18 mouse cellular contexts compared by ENCODE assay signal in the genomic region with DNA sequence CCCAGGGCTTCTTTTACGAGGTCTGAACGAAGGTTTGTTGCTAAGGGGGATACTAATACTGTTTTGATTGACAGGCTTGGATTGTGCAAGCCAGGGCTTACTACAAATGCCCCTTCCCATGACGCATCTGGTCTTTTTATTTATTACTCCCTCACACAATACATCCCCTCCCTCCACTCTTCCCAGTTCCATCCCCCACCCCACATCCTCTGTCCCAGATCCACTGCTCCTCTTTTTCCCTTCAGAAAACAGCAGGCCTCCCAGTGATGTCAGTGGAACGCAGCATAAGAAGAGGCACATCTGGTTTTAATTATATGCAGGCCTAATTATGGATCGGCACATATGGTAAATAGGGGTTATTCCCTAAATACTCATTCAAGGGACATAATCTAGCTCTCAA. TPM values are rescaled to one million over a fixed set of nuclear protein-coding genes. Genes with fewer than 3 reads are reported as not detected.
DNase-seq lines count a peak whose midpoint lies in the region; ATAC-seq and TF ChIP-seq lines count a peak whose summit lies in the region.
"Had no signal": no experiment of that assay in that cellular context is flagged by ENCODE, and none has a peak within 500 bp of the region (broad histone marks: within the 10 kb centered on the region; RNA-seq: fewer than 3 reads in every experiment).

No protein-coding gene starts in this region.

- no peak for DNase-seq in forebrain, embryonic 11.5 days (ENCODE audit: low spot score)
- DNase-seq in midbrain, embryonic 10.5 days (ENCODE audit: low spot score) = no peak
- DNase-seq in embryonic facial prominence, embryonic 11.5 days (ENCODE audit: low spot score) = peak; percentile 69
- DNase-seq in kidney, adult 2 months = no peak
- no peak for DNase-seq in heart, postnatal 36 days
- DNase-seq: adrenal gland, adult 8-10 months; cerebellum, adult 11-12 months; cerebellum, postnatal 25 days; gastrocnemius, postnatal 25 days; kidney, adult 18-20 months; lung, adult 2 months; lung, postnatal 4 days; thymus, adult 2 months had no signal

- H3K4me2 ChIP-seq in forebrain, embryonic 12.5 days = no peak overlapping the region
- no peak overlapping the region for H3K4me2 ChIP-seq in forebrain, embryonic 11.5 days (ENCODE audit: low read depth, low read length, severe bottlenecking)
- no peak overlapping the region for H3K4me2 ChIP-seq in midbrain, embryonic 13.5 days (replicated peaks)
- H3K4me2 ChIP-seq in embryonic facial prominence, embryonic 11.5 days (ENCODE audit: low read depth, low read length) = no peak overlapping the region
- H3K4me2 ChIP-seq in hindbrain, embryonic 13.5 days = no peak overlapping the region
- H3K4me2 ChIP-seq: stomach, embryonic 15.5 days had no signal

- 0 out of 2 replicates have a peak overlapping the region, but pooled peaks have one; percentile 19 for H3K27ac ChIP-seq in forebrain, embryonic 12.5 days
- H3K27ac ChIP-seq in forebrain, embryonic 11.5 days (ENCODE audit: low read depth, low read length) = no peak overlapping the region
- H3K27ac ChIP-seq in midbrain, embryonic 13.5 days = 0 out of 2 replicates have a peak overlapping the region, but pooled peaks have one; percentile 7
- no peak overlapping the region for H3K27ac ChIP-seq in midbrain, embryonic 10.5 days (replicated peaks)
- no peak overlapping the region for H3K27ac ChIP-seq in embryonic facial prominence, embryonic 11.5 days (replicated peaks; ENCODE audit: low read depth, low read length)
- peak overlapping the region; percentile 65 for H3K27ac ChIP-seq in hindbrain, embryonic 13.5 days
- H3K27ac ChIP-seq in kidney, adult 2 months (ENCODE audit: insufficient read depth, low read depth, low read length) = no peak overlapping the region
- H3K27ac ChIP-seq: stomach, embryonic 15.5 days had no signal

- no peak overlapping the region for H3K9ac ChIP-seq in forebrain, embryonic 12.5 days
- H3K9ac ChIP-seq in forebrain, embryonic 11.5 days (ENCODE audit: low read length) = no peak overlapping the region; the same call in 1 of the 2 replicates
- H3K9ac ChIP-seq in midbrain, embryonic 13.5 days (replicated peaks) = no peak overlapping the region
- H3K9ac ChIP-seq in embryonic facial prominence, embryonic 11.5 days (replicated peaks; ENCODE audit: low read length) = no peak overlapping the region
- H3K9ac ChIP-seq in hindbrain, embryonic 13.5 days = no peak overlapping the region
- H3K9ac ChIP-seq: stomach, embryonic 15.5 days had no signal

- ATAC-seq in forebrain, embryonic 12.5 days (ENCODE audit: low FRiP score) = peak; percentile 61; the same call in 1 of the 2 replicates
- ATAC-seq in forebrain, embryonic 11.5 days (replicated peaks; ENCODE audit: low FRiP score) = no peak
- peak; percentile 41; the same call in 1 of the 2 replicates for ATAC-seq in midbrain, embryonic 13.5 days
- peak; percentile 14; the same call in 1 of the 2 replicates for ATAC-seq in embryonic facial prominence, embryonic 11.5 days (replicated peaks; ENCODE audit: insufficient number of reproducible peaks, low FRiP score, low TSS enrichment, low read depth)
- peak; percentile 30; the same call in 1 of the 2 replicates for ATAC-seq in hindbrain, embryonic 13.5 days (ENCODE audit: low FRiP score)

- WGBS in forebrain, embryonic 12.5 days = 38% methylated on average over 5 of the region's 5 CpGs
- WGBS in forebrain, embryonic 11.5 days = 54% methylated on average over 5 of the region's 5 CpGs
- WGBS in midbrain, embryonic 13.5 days = 22% methylated on average over 5 of the region's 5 CpGs
- 53% methylated on average over 5 of the region's 5 CpGs for WGBS in midbrain, embryonic 10.5 days
- 29% methylated on average over 5 of the region's 5 CpGs for WGBS in embryonic facial prominence, embryonic 11.5 days
- 17% methylated on average over 5 of the region's 5 CpGs for WGBS in hindbrain, embryonic 13.5 days
- 46% methylated on average over 5 of the region's 5 CpGs for WGBS in kidney, adult 2 months

- no peaks in the 10 kb centered on the region for H3K36me3 ChIP-seq in forebrain, embryonic 12.5 days (replicated peaks)
- H3K36me3 ChIP-seq in forebrain, embryonic 11.5 days (ENCODE audit: control insufficient read depth, insufficient read depth, low read length) = no peaks in the 10 kb centered on the region
- no peaks in the 10 kb centered on the region for H3K36me3 ChIP-seq in midbrain, embryonic 13.5 days
- H3K36me3 ChIP-seq in midbrain, embryonic 10.5 days = no peaks in the 10 kb centered on the region
- H3K36me3 ChIP-seq in embryonic facial prominence, embryonic 11.5 days (replicated peaks; ENCODE audit: control insufficient read depth, insufficient read depth, low read depth, low read length) = no peaks in the 10 kb centered on the region
- H3K36me3 ChIP-seq in hindbrain, embryonic 13.5 days = no peaks in the 10 kb centered on the region
- no peaks in the 10 kb centered on the region for H3K36me3 ChIP-seq in kidney, adult 2 months (ENCODE audit: control insufficient read depth, insufficient read depth, low read length)
- H3K36me3 ChIP-seq: stomach, embryonic 15.5 days had no signal

- TF ChIP-seq CTCF in kidney, adult 2 months (conservative IDR thresholded peaks at IDR 0.05; ENCODE audit: insufficient read depth, insufficient read length, low read depth, low read length) = no peak

- peaks cover 57% of the 10 kb centered on the region for H3K27me3 ChIP-seq in forebrain, embryonic 12.5 days
- H3K27me3 ChIP-seq in forebrain, embryonic 11.5 days (ENCODE audit: control insufficient read depth, insufficient read depth, low read length) = peaks cover 3% of the 10 kb centered on the region; the same call in 1 of the 2 replicates
- H3K27me3 ChIP-seq in midbrain, embryonic 13.5 days = peaks cover 36% of the 10 kb centered on the region
- peaks cover 37% of the 10 kb centered on the region for H3K27me3 ChIP-seq in midbrain, embryonic 10.5 days (ENCODE audit: low read depth, poor library complexity, severe bottlenecking)
- no peaks in the 10 kb centered on the region for H3K27me3 ChIP-seq in embryonic facial prominence, embryonic 11.5 days (ENCODE audit: control insufficient read depth, insufficient read depth, low read length)
- H3K27me3 ChIP-seq in hindbrain, embryonic 13.5 days = peaks cover 24% of the 10 kb centered on the region; the same call in 1 of the 2 replicates
- H3K27me3 ChIP-seq in kidney, adult 2 months (replicated peaks; ENCODE audit: control insufficient read depth, insufficient read depth, low read length) = no peaks in the 10 kb centered on the region
- H3K27me3 ChIP-seq: CH12.LX; stomach, embryonic 15.5 days had no signal

- peaks cover 15% of the 10 kb centered on the region for H3K4me1 ChIP-seq in forebrain, embryonic 12.5 days
- no peaks in the 10 kb centered on the region; the same call in 1 of the 2 replicates for H3K4me1 ChIP-seq in forebrain, embryonic 11.5 days (replicated peaks; ENCODE audit: control insufficient read depth, insufficient read depth, low read length)
- peaks cover 23% of the 10 kb centered on the region for H3K4me1 ChIP-seq in midbrain, embryonic 13.5 days (replicated peaks)
- H3K4me1 ChIP-seq in midbrain, embryonic 10.5 days = peaks cover 16% of the 10 kb centered on the region
- H3K4me1 ChIP-seq in embryonic facial prominence, embryonic 11.5 days (ENCODE audit: control insufficient read depth, insufficient read depth, low read length) = no peaks in the 10 kb centered on the region
- peaks cover 24% of the 10 kb centered on the region for H3K4me1 ChIP-seq in hindbrain, embryonic 13.5 days (replicated peaks)
- H3K4me1 ChIP-seq in kidney, adult 2 months (ENCODE audit: control insufficient read depth, insufficient read depth, low read length) = no peaks in the 10 kb centered on the region

- TF ChIP-seq POLR2A in kidney, adult 2 months (IDR thresholded peaks at IDR 0.05; ENCODE audit: low read depth, low read length) = no peak

- intact Hi-C loops in heart, postnatal 36 days (cut with DNase I) = no loop called here

- H3K9me3 ChIP-seq in forebrain, embryonic 12.5 days = no peaks in the 10 kb centered on the region
- H3K9me3 ChIP-seq in forebrain, embryonic 11.5 days (ENCODE audit: control insufficient read depth, low read length) = no peaks in the 10 kb centered on the region
- no peaks in the 10 kb centered on the region for H3K9me3 ChIP-seq in midbrain, embryonic 13.5 days
- no peaks in the 10 kb centered on the region for H3K9me3 ChIP-seq in midbrain, embryonic 10.5 days (replicated peaks)
- H3K9me3 ChIP-seq in embryonic facial prominence, embryonic 11.5 days (replicated peaks; ENCODE audit: control insufficient read depth, low read length) = no peaks in the 10 kb centered on the region
- no peaks in the 10 kb centered on the region for H3K9me3 ChIP-seq in hindbrain, embryonic 13.5 days
- H3K9me3 ChIP-seq: stomach, embryonic 15.5 days had no signal

- H3K4me3 ChIP-seq in forebrain, embryonic 12.5 days (replicated peaks) = no peak overlapping the region
- H3K4me3 ChIP-seq in forebrain, embryonic 11.5 days (ENCODE audit: low read depth, low read length) = no peak overlapping the region
- H3K4me3 ChIP-seq in midbrain, embryonic 13.5 days (replicated peaks) = no peak overlapping the region
- no peak overlapping the region for H3K4me3 ChIP-seq in midbrain, embryonic 10.5 days
- no peak overlapping the region for H3K4me3 ChIP-seq in embryonic facial prominence, embryonic 11.5 days (ENCODE audit: low read depth, low read length)
- no peak overlapping the region for H3K4me3 ChIP-seq in hindbrain, embryonic 13.5 days
- H3K4me3 ChIP-seq in kidney, adult 2 months (ENCODE audit: insufficient read depth, low read depth, low read length) = no peak overlapping the region
- H3K4me3 ChIP-seq: stomach, embryonic 15.5 days had no signal

RNA-seq across cellular contexts. Expression of gene A430005L14Rik, which starts 5.3 kb away (rescaled TPM):
- 91.6 and 96.0 TPM in 2 replicates for polyA plus RNA-seq in forebrain, embryonic 12.5 days (2016; fragmentation: Nextera tagmentation; extraction: Ambion mirVana)
- 115 and 116 TPM in 2 replicates for polyA plus RNA-seq in forebrain, embryonic 11.5 days (2014; fragmentation: Nextera tagmentation; extraction: Ambion mirVana)
- polyA plus RNA-seq in midbrain, embryonic 13.5 days (2015; fragmentation: Nextera tagmentation; extraction: Ambion mirVana) = 68.2 and 78.9 TPM in 2 replicates
- polyA plus RNA-seq in midbrain, embryonic 10.5 days (2016; fragmentation: Nextera tagmentation; extraction: Ambion mirVana) = 138 and 162 TPM in 2 replicates
- 107 TPM in 2 replicates for polyA plus RNA-seq in embryonic facial prominence, embryonic 11.5 days (2014; fragmentation: Nextera tagmentation; extraction: Ambion mirVana)
- polyA plus RNA-seq in hindbrain, embryonic 13.5 days (2015; fragmentation: Nextera tagmentation; extraction: Ambion mirVana) = 65.7 and 69.2 TPM in 2 replicates
- polyA plus RNA-seq in kidney, adult 2 months (2012; rRNA removed) = 42.6 and 45.1 TPM in 2 replicates
- 10 to 100 TPM; 14.0 to 15.4 TPM for total RNA-seq in heart, postnatal 36 days (2021)

RNA-seq across cellular contexts. Expression of gene Dffb, which starts 23.2 kb away (rescaled TPM):
- 9.9 and 11.9 TPM in 2 replicates for polyA plus RNA-seq in forebrain, embryonic 12.5 days (2016; fragmentation: Nextera tagmentation; extraction: Ambion mirVana)
- polyA plus RNA-seq in forebrain, embryonic 11.5 days (2014; fragmentation: Nextera tagmentation; extraction: Ambion mirVana) = 13.0 and 14.1 TPM in 2 replicates
- 12.0 and 13.0 TPM in 2 replicates for polyA plus RNA-seq in midbrain, embryonic 13.5 days (2015; fragmentation: Nextera tagmentation; extraction: Ambion mirVana)
- polyA plus RNA-seq in midbrain, embryonic 10.5 days (2016; fragmentation: Nextera tagmentation; extraction: Ambion mirVana) = 13.1 and 14.3 TPM in 2 replicates
- 10.4 and 12.8 TPM in 2 replicates for polyA plus RNA-seq in embryonic facial prominence, embryonic 11.5 days (2014; fragmentation: Nextera tagmentation; extraction: Ambion mirVana)
- polyA plus RNA-seq in hindbrain, embryonic 13.5 days (2015; fragmentation: Nextera tagmentation; extraction: Ambion mirVana) = 10.1 and 12.5 TPM in 2 replicates
- 5.0 and 10.1 TPM in 2 replicates for polyA plus RNA-seq in kidney, adult 2 months (2012; rRNA removed)
- 1 to 10 TPM; 3.7 to 4.4 TPM for total RNA-seq in heart, postnatal 36 days (2021)

RNA-seq across cellular contexts. Expression of gene Cep104, which starts 23.3 kb away (rescaled TPM):
- 21.4 and 22.5 TPM in 2 replicates for polyA plus RNA-seq in forebrain, embryonic 12.5 days (2016; fragmentation: Nextera tagmentation; extraction: Ambion mirVana)
- 22.6 and 24.9 TPM in 2 replicates for polyA plus RNA-seq in forebrain, embryonic 11.5 days (2014; fragmentation: Nextera tagmentation; extraction: Ambion mirVana)
- 18.0 and 20.4 TPM in 2 replicates for polyA plus RNA-seq in midbrain, embryonic 13.5 days (2015; fragmentation: Nextera tagmentation; extraction: Ambion mirVana)
- polyA plus RNA-seq in midbrain, embryonic 10.5 days (2016; fragmentation: Nextera tagmentation; extraction: Ambion mirVana) = 21.5 and 22.8 TPM in 2 replicates
- polyA plus RNA-seq in embryonic facial prominence, embryonic 11.5 days (2014; fragmentation: Nextera tagmentation; extraction: Ambion mirVana) = 13.6 and 16.0 TPM in 2 replicates
- 16.1 and 19.9 TPM in 2 replicates for polyA plus RNA-seq in hindbrain, embryonic 13.5 days (2015; fragmentation: Nextera tagmentation; extraction: Ambion mirVana)
- polyA plus RNA-seq in kidney, adult 2 months (2012; rRNA removed) = 18.4 and 19.7 TPM in 2 replicates
- total RNA-seq in heart, postnatal 36 days (2021) = 10 to 100 TPM; 28.0 to 29.6 TPM

RNA-seq across cellular contexts. Expression of gene Lrrc47, which starts 59.8 kb away (rescaled TPM):
- polyA plus RNA-seq in forebrain, embryonic 12.5 days (2016; fragmentation: Nextera tagmentation; extraction: Ambion mirVana) = 32.5 and 32.6 TPM in 2 replicates
- 12.3 and 19.2 TPM in 2 replicates for polyA plus RNA-seq in forebrain, embryonic 11.5 days (2014; fragmentation: Nextera tagmentation; extraction: Ambion mirVana)
- polyA plus RNA-seq in midbrain, embryonic 13.5 days (2015; fragmentation: Nextera tagmentation; extraction: Ambion mirVana) = 21.2 and 24.7 TPM in 2 replicates
- 21.3 and 23.0 TPM in 2 replicates for polyA plus RNA-seq in midbrain, embryonic 10.5 days (2016; fragmentation: Nextera tagmentation; extraction: Ambion mirVana)
- polyA plus RNA-seq in embryonic facial prominence, embryonic 11.5 days (2014; fragmentation: Nextera tagmentation; extraction: Ambion mirVana) = 11.9 TPM in 2 replicates
- 20.3 and 24.4 TPM in 2 replicates for polyA plus RNA-seq in hindbrain, embryonic 13.5 days (2015; fragmentation: Nextera tagmentation; extraction: Ambion mirVana)
- polyA plus RNA-seq in kidney, adult 2 months (2012; rRNA removed) = 40.2 and 48.2 TPM in 2 replicates
- 10 to 100 TPM; 30.6 to 33.1 TPM for total RNA-seq in heart, postnatal 36 days (2021)

Comparison
In these comparisons a context has a peak if more than half of its experiments do, and no peak if none do; other contexts are left out.
1. H3K27ac ChIP-seq: peak in forebrain, embryonic 12.5 days (single experiment), midbrain, embryonic 13.5 days (single experiment) and hindbrain, embryonic 13.5 days (single experiment); none in forebrain, embryonic 11.5 days (single experiment), midbrain, embryonic 10.5 days (single experiment), embryonic facial prominence, embryonic 11.5 days (single experiment) and kidney, adult 2 months (single experiment).